8 mouse cellular contexts compared by ENCODE assay signal in the genomic region with DNA sequence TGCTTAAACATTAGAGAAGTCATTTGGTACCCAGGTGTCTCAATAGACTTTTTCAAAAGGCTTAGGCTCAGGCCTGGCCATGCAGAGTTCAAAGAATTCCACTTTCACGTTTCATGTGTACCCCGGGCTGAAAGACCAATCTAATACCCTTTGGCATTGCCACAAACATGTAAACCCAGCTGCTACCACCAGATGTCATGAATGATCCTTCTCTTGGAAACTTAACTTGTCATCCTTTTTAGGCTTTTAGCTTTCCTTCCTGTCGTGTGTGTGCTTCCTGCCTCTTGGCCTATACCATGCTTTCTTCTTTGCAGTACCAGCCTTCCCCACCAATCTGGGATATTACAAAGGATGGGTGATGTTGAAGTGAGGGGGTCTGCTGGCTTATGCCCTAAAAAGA.
DNase-seq lines count a peak whose midpoint lies in the region; ATAC-seq and TF ChIP-seq lines count a peak whose summit lies in the region.
"Had no signal": no experiment of that assay in that cellular context is flagged by ENCODE, and none has a peak within 500 bp of the region (broad histone marks: within the 10 kb centered on the region; RNA-seq: fewer than 3 reads in every experiment).

No protein-coding gene starts in this region.

- H3K4me2 ChIP-seq in intestine, postnatal 0 days (replicated peaks; ENCODE audit: low read depth) = no peak overlapping the region
- H3K4me2 ChIP-seq in intestine, embryonic 15.5 days (replicated peaks) = no peak overlapping the region
- no peak overlapping the region for H3K4me2 ChIP-seq in lung, postnatal 0 days (replicated peaks; ENCODE audit: low read depth, low read length)
- H3K4me2 ChIP-seq: lung, embryonic 15.5 days had no signal

- no peaks in the 10 kb centered on the region for H3K27me3 ChIP-seq in intestine, postnatal 0 days (replicated peaks; ENCODE audit: control insufficient read depth, insufficient read depth, low read length)
- no peaks in the 10 kb centered on the region for H3K27me3 ChIP-seq in intestine, embryonic 15.5 days (replicated peaks)
- no peaks in the 10 kb centered on the region for H3K27me3 ChIP-seq in lung, postnatal 0 days (replicated peaks; ENCODE audit: insufficient read depth, low read length)
- H3K27me3 ChIP-seq: lung, embryonic 15.5 days had no signal

- no peaks in the 10 kb centered on the region for H3K36me3 ChIP-seq in intestine, postnatal 0 days (ENCODE audit: control insufficient read depth, insufficient read depth)
- H3K36me3 ChIP-seq in intestine, embryonic 15.5 days = no peaks in the 10 kb centered on the region
- no peaks in the 10 kb centered on the region for H3K36me3 ChIP-seq in lung, postnatal 0 days (ENCODE audit: insufficient read depth, low read length)
- H3K36me3 ChIP-seq: lung, embryonic 15.5 days had no signal

- peak; percentile 64 for TF ChIP-seq CTCF in intestine, postnatal 0 days (IDR thresholded peaks at IDR 0.05; ENCODE audit: low read depth)
- TF ChIP-seq CTCF in lung, postnatal 0 days (IDR thresholded peaks at IDR 0.05) = peak; percentile 68

- 47% methylated on average over 3 of the region's 3 CpGs for WGBS in intestine, postnatal 0 days
- 47% methylated on average over 3 of the region's 3 CpGs for WGBS in intestine, embryonic 15.5 days
- 36% methylated on average over 3 of the region's 3 CpGs for WGBS in lung, postnatal 0 days

- no peak overlapping the region for H3K9ac ChIP-seq in intestine, postnatal 0 days (ENCODE audit: low read depth, low read length)
- H3K9ac ChIP-seq in intestine, embryonic 15.5 days = no peak overlapping the region
- H3K9ac ChIP-seq in lung, postnatal 0 days (replicated peaks; ENCODE audit: low read depth) = no peak overlapping the region
- H3K9ac ChIP-seq: lung, embryonic 15.5 days had no signal

- ATAC-seq in intestine, postnatal 0 days = no peak
- ATAC-seq in intestine, embryonic 15.5 days = no peak
- no peak for ATAC-seq in lung, postnatal 0 days

- no peaks in the 10 kb centered on the region for H3K9me3 ChIP-seq in intestine, postnatal 0 days (ENCODE audit: control insufficient read depth)
- no peaks in the 10 kb centered on the region for H3K9me3 ChIP-seq in intestine, embryonic 15.5 days
- no peaks in the 10 kb centered on the region for H3K9me3 ChIP-seq in lung, postnatal 0 days (ENCODE audit: low read length)
- H3K9me3 ChIP-seq: lung, embryonic 15.5 days had no signal

- H3K4me3 ChIP-seq in intestine, postnatal 0 days (ENCODE audit: low read depth, low read length) = no peak overlapping the region
- H3K4me3 ChIP-seq in intestine, embryonic 15.5 days (replicated peaks) = no peak overlapping the region
- H3K4me3 ChIP-seq in lung, postnatal 0 days (ENCODE audit: low read depth, low read length) = no peak overlapping the region
- H3K4me3 ChIP-seq: lung, embryonic 15.5 days had no signal

- TF ChIP-seq EP300 in lung, postnatal 0 days (IDR thresholded peaks at IDR 0.05) = no peak

- no peak overlapping the region for H3K27ac ChIP-seq in intestine, postnatal 0 days (ENCODE audit: low read depth, low read length)
- no peak overlapping the region for H3K27ac ChIP-seq in intestine, embryonic 15.5 days
- H3K27ac ChIP-seq in lung, postnatal 0 days (ENCODE audit: low read length) = no peak overlapping the region
- H3K27ac ChIP-seq: lung, embryonic 15.5 days had no signal

- H3K4me1 ChIP-seq in intestine, postnatal 0 days (replicated peaks; ENCODE audit: control insufficient read depth, insufficient read depth, low read length) = no peaks in the 10 kb centered on the region
- H3K4me1 ChIP-seq in intestine, embryonic 15.5 days (replicated peaks) = no peaks in the 10 kb centered on the region
- no peaks in the 10 kb centered on the region for H3K4me1 ChIP-seq in lung, postnatal 0 days (ENCODE audit: insufficient read depth, low read depth, low read length)
- H3K4me1 ChIP-seq: lung, embryonic 15.5 days had no signal

- no peak for DNase-seq in lung, postnatal 0 days (ENCODE audit: low spot score)
- DNase-seq in lung, postnatal 25 days (ENCODE audit: low spot score) = no peak
- DNase-seq in NIH3T3 (ENCODE audit: low read depth) = peak; percentile 54
- DNase-seq in forelimb bud, embryonic 11.5 days (ENCODE audit: low read depth, low spot score) = peak; percentile 9
- no peak for DNase-seq in B cell, adult 2 months

Comparison
In these comparisons a context has a peak if more than half of its experiments do, and no peak if none do; other contexts are left out.
1. DNase-seq: peak in NIH3T3 (single experiment) and forelimb bud, embryonic 11.5 days (single experiment); none in lung, postnatal 0 days (single experiment), lung, postnatal 25 days (single experiment) and B cell, adult 2 months (0 of 2).